8 mouse cellular contexts compared by ENCODE assay signal in the genomic region with DNA sequence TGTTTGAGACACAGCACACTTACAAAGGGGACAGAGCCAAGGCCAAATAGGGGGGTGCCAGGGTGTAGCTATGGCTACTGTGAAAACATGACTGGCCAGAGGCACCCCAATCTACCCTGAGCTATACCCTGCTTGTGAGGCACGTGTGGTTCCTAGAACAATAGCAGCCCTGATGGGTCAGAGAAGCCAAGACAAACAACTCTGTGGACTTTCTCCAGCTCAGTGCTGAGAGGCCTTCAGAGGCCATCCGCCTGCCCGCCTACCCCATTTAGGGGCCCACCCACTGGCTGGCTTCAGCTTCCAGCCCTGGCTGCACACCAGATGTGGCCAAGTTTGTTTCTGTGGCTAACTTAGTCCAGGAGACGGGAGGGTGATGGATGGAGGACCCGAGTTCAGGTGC. TPM values are rescaled to one million over a fixed set of nuclear protein-coding genes. Genes with fewer than 3 reads are reported as not detected.
DNase-seq lines count a peak whose midpoint lies in the region; ATAC-seq and TF ChIP-seq lines count a peak whose summit lies in the region.

No protein-coding gene starts in this region.

- intact Hi-C loops in heart, postnatal 10 days (cut with DNase I): no loop called here

- no peaks in the 10 kb centered on the region for H3K27me3 ChIP-seq in limb, embryonic 14.5 days (ENCODE audit: control insufficient read depth, insufficient read depth, low read length)
- H3K27me3 ChIP-seq in midbrain, embryonic 13.5 days: no peaks in the 10 kb centered on the region
- no peaks in the 10 kb centered on the region for H3K27me3 ChIP-seq in midbrain, embryonic 14.5 days (ENCODE audit: control insufficient read depth, insufficient read depth, low read length)

- ATAC-seq in limb, embryonic 14.5 days (ENCODE audit: low FRiP score, low read depth): 0 out of 2 replicates have a peak, but pooled peaks have one; percentile 16
- ATAC-seq in midbrain, embryonic 13.5 days: no peak
- ATAC-seq in midbrain, embryonic 14.5 days (ENCODE audit: low FRiP score, low TSS enrichment): no peak

- no peak for TF ChIP-seq POLR2A in limb, embryonic 14.5 days (IDR thresholded peaks at IDR 0.05; ENCODE audit: borderline replicate concordance, extremely low read depth, insufficient read depth, insufficient read length)

- 0 out of 2 replicates have a peak overlapping the region, but pooled peaks have one; percentile 27 for H3K27ac ChIP-seq in limb, embryonic 14.5 days (replicated peaks; ENCODE audit: low read depth, low read length)
- no peak overlapping the region for H3K27ac ChIP-seq in midbrain, embryonic 13.5 days
- no peak overlapping the region for H3K27ac ChIP-seq in midbrain, embryonic 14.5 days (replicated peaks; ENCODE audit: low read depth, low read length)

- peak overlapping the region; percentile 36; the same call in 1 of the 2 replicates for H3K9ac ChIP-seq in limb, embryonic 14.5 days (ENCODE audit: low read depth, low read length, severe bottlenecking)
- no peak overlapping the region for H3K9ac ChIP-seq in midbrain, embryonic 13.5 days (replicated peaks)
- H3K9ac ChIP-seq in midbrain, embryonic 14.5 days (replicated peaks; ENCODE audit: low read length): no peak overlapping the region

- H3K36me3 ChIP-seq in limb, embryonic 14.5 days (ENCODE audit: control insufficient read depth, insufficient read depth, low read length): peaks cover 78% of the 10 kb centered on the region
- peaks cover 87% of the 10 kb centered on the region for H3K36me3 ChIP-seq in midbrain, embryonic 13.5 days
- H3K36me3 ChIP-seq in midbrain, embryonic 14.5 days (ENCODE audit: control insufficient read depth, insufficient read depth, low read length): peaks cover 85% of the 10 kb centered on the region

- peak; percentile 69 for DNase-seq in Muller cell, postnatal 12 days (ENCODE audit: inconsistent ontology term)
- DNase-seq in adrenal gland, postnatal 36 days: peak; percentile 58 to 76
- DNase-seq in heart, postnatal 10 days: peak; percentile 69 to 76
- peak; percentile 38 for DNase-seq in limb, embryonic 14.5 days (ENCODE audit: low spot score)
- DNase-seq in midbrain, embryonic 14.5 days: no peak
- no peak for DNase-seq in cerebellum, postnatal 25 days
- DNase-seq in urinary bladder, adult 2 months (ENCODE audit: low spot score): no peak

- no peak overlapping the region for H3K4me2 ChIP-seq in limb, embryonic 14.5 days (replicated peaks; ENCODE audit: low read depth, low read length, severe bottlenecking)
- no peak overlapping the region for H3K4me2 ChIP-seq in midbrain, embryonic 13.5 days (replicated peaks)
- no peak overlapping the region for H3K4me2 ChIP-seq in midbrain, embryonic 14.5 days (ENCODE audit: low read length)

- H3K4me3 ChIP-seq in limb, embryonic 14.5 days (replicated peaks; ENCODE audit: low read length): no peak overlapping the region
- no peak overlapping the region for H3K4me3 ChIP-seq in midbrain, embryonic 13.5 days (replicated peaks)
- no peak overlapping the region for H3K4me3 ChIP-seq in midbrain, embryonic 14.5 days (replicated peaks; ENCODE audit: low read depth, low read length)

- no peaks in the 10 kb centered on the region; the same call in 1 of the 2 replicates for H3K4me1 ChIP-seq in limb, embryonic 14.5 days (ENCODE audit: control insufficient read depth, insufficient read depth, low read length)
- peaks cover 9% of the 10 kb centered on the region for H3K4me1 ChIP-seq in midbrain, embryonic 13.5 days (replicated peaks)
- H3K4me1 ChIP-seq in midbrain, embryonic 14.5 days (ENCODE audit: control insufficient read depth, insufficient read depth, low read length): no peaks in the 10 kb centered on the region

- no peaks in the 10 kb centered on the region for H3K9me3 ChIP-seq in limb, embryonic 14.5 days (ENCODE audit: control insufficient read depth, low read length)
- no peaks in the 10 kb centered on the region for H3K9me3 ChIP-seq in midbrain, embryonic 13.5 days
- no peaks in the 10 kb centered on the region for H3K9me3 ChIP-seq in midbrain, embryonic 14.5 days (ENCODE audit: control insufficient read depth, low read length)

- 46% methylated on average over 5 of the region's 5 CpGs for WGBS in limb, embryonic 14.5 days
- WGBS in midbrain, embryonic 13.5 days: 72% methylated on average over 5 of the region's 5 CpGs
- 70% methylated on average over 5 of the region's 5 CpGs for WGBS in midbrain, embryonic 14.5 days

RNA-seq across cellular contexts. Expression of gene Slc6a6, which starts 52.6 kb away (rescaled TPM):
- 100 to 1,000 TPM; 331 to 678 TPM for total RNA-seq in adrenal gland, postnatal 36 days (2021)
- total RNA-seq in heart, postnatal 10 days (2021): 100 to 1,000 TPM; 160 to 173 TPM
- polyA plus RNA-seq in limb, embryonic 14.5 days (2012; rRNA removed): 43.3 and 54.4 TPM in 2 replicates
- polyA plus RNA-seq in limb, embryonic 14.5 days (2014; fragmentation: Nextera tagmentation; extraction: Ambion mirVana): 41.2 and 44.2 TPM in 2 replicates
- 84.4 and 89.8 TPM in 2 replicates for polyA plus RNA-seq in midbrain, embryonic 13.5 days (2015; fragmentation: Nextera tagmentation; extraction: Ambion mirVana)
- 94.1 and 94.3 TPM in 2 replicates for polyA plus RNA-seq in midbrain, embryonic 14.5 days (2014; fragmentation: Nextera tagmentation; extraction: Ambion mirVana)
- polyA plus RNA-seq in urinary bladder, adult 2 months (2012; rRNA removed): 55.0 and 73.2 TPM in 2 replicates

Comparison
In these comparisons a context has a peak if more than half of its experiments do, and no peak if none do; other contexts are left out.
1. DNase-seq: peak in Muller cell, postnatal 12 days (single experiment), adrenal gland, postnatal 36 days (2 of 2), heart, postnatal 10 days (2 of 2) and limb, embryonic 14.5 days (single experiment); none in midbrain, embryonic 14.5 days (single experiment), cerebellum, postnatal 25 days (0 of 2) and urinary bladder, adult 2 months (single experiment).